Mouse (Mus musculus) erythroblast, embryonic 14.5 days (primary cell): Measurements from ENCODE around the gene Odaph.

Source experiments
- GATA1 ChIP-seq: IDR thresholded peaks from 2 replicates; pipeline ENCODE4 v1.6.1; 2012; ENCODE audit warnings: low read length, inconsistent platforms, mixed read lengths
- TAL1 ChIP-seq: IDR thresholded peaks from 3 replicates; pipeline ENCODE4 v1.6.1; 2012; ENCODE audit warnings: low read length, inconsistent platforms, mixed read lengths

DNA sequence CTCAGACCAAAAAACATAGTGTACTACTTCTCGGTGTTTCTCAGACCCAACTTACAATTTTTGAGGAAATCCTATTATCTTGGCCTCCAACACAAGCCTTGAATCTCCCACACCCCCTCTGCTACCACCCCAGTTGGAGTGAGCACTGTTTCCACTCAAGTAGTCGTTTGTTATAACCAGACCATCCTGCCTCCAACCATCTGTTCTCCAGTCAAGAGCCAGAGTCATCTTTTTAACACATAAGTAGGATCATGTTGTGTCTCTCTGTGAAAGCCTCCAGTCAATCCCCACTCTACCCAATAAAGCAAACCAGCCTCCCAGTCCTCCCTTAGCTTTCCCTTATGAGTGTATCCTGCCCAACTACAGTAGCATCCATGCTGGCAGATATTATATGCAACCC is 3.8 kb upstream of the Odaph start:
- TF ChIP-seq GATA1 (no peak), TAL1 (no peak)
